9 mouse cellular contexts compared by ENCODE assay signal in the genomic region with DNA sequence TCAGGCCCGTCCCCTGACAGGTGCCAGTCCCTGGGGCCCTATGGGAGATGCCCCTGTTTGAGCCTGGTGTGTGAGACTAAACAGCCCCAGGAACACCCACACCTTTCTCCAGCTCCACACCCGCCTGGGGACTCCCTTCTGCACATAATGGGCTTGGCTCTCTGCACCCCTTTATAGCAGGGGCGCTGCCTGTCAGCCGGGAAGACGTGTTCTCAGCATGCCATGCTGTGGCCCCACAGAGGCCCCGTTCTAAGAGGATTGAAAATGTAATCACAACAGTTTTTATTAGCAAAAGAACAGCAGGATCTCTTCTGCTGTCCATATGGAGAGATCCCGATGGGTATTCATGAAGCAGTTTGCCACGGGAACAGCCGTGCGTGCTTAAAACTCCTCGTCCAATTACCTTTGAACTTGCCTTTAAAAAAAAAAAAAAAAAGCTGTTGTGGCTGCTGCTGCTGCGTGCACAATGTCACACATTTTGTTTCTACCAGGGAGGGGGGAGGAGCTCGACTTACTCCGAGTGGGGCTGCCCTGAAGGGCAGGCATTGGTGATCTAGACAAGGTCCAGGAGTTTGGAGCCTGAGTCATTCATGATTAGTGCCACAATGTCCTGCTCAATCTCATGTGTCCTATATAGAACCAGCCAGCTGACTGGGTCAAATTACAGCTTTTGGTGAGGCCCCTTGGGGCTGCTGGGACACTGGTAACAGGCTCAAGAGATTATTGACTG.
DNase-seq lines count a peak whose midpoint lies in the region; ATAC-seq and TF ChIP-seq lines count a peak whose summit lies in the region.
"Had no signal": no experiment of that assay in that cellular context is flagged by ENCODE, and none has a peak within 500 bp of the region (broad histone marks: within the 10 kb centered on the region; RNA-seq: fewer than 3 reads in every experiment).

No protein-coding gene starts in this region.

- no peak overlapping the region for H3K27ac ChIP-seq in embryonic facial prominence, embryonic 11.5 days (replicated peaks; ENCODE audit: low read depth, low read length)
- peak overlapping the region; percentile 41 for H3K27ac ChIP-seq in heart, postnatal 0 days (ENCODE audit: low read depth)
- H3K27ac ChIP-seq in midbrain, embryonic 12.5 days (replicated peaks), result peak overlapping the region; percentile 72
- H3K27ac ChIP-seq: limb, embryonic 15.5 days had no signal

- no peak overlapping the region for H3K9ac ChIP-seq in embryonic facial prominence, embryonic 11.5 days (replicated peaks; ENCODE audit: low read length)
- H3K9ac ChIP-seq in heart, postnatal 0 days (replicated peaks; ENCODE audit: low read depth, low read length), result no peak overlapping the region
- no peak overlapping the region for H3K9ac ChIP-seq in midbrain, embryonic 12.5 days (replicated peaks)
- H3K9ac ChIP-seq: limb, embryonic 15.5 days had no signal

- no peak for TF ChIP-seq EP300 in heart, postnatal 0 days (IDR thresholded peaks at IDR 0.05; ENCODE audit: low read depth)

- no peaks in the 10 kb centered on the region for H3K9me3 ChIP-seq in embryonic facial prominence, embryonic 11.5 days (replicated peaks; ENCODE audit: control insufficient read depth, low read length)
- no peaks in the 10 kb centered on the region for H3K9me3 ChIP-seq in heart, postnatal 0 days (replicated peaks; ENCODE audit: control insufficient read depth, low read length)
- H3K9me3 ChIP-seq in midbrain, embryonic 12.5 days, result 0 out of 2 replicates have a peak, but pooled peaks cover 5% of the 10 kb centered on the region
- H3K9me3 ChIP-seq: limb, embryonic 15.5 days had no signal

- WGBS in embryonic facial prominence, embryonic 11.5 days, result 31% methylated on average over 14 of the region's 14 CpGs
- WGBS in heart, postnatal 0 days, result 30% methylated on average over 14 of the region's 14 CpGs
- 13% methylated on average over 14 of the region's 14 CpGs for WGBS in midbrain, embryonic 12.5 days

- no peaks in the 10 kb centered on the region for H3K27me3 ChIP-seq in embryonic facial prominence, embryonic 11.5 days (ENCODE audit: control insufficient read depth, insufficient read depth, low read length)
- H3K27me3 ChIP-seq in heart, postnatal 0 days (ENCODE audit: control insufficient read depth, insufficient read depth, low read length), result no peaks in the 10 kb centered on the region
- no peaks in the 10 kb centered on the region for H3K27me3 ChIP-seq in midbrain, embryonic 12.5 days
- H3K27me3 ChIP-seq: limb, embryonic 15.5 days had no signal

- H3K4me2 ChIP-seq in embryonic facial prominence, embryonic 11.5 days (ENCODE audit: low read depth, low read length), result no peak overlapping the region
- no peak overlapping the region for H3K4me2 ChIP-seq in heart, postnatal 0 days (ENCODE audit: low read depth, low read length)
- H3K4me2 ChIP-seq in midbrain, embryonic 12.5 days (replicated peaks), result peak overlapping the region; percentile 13; the same call in 1 of the 2 replicates
- H3K4me2 ChIP-seq: limb, embryonic 15.5 days had no signal

- no peaks in the 10 kb centered on the region for H3K4me1 ChIP-seq in embryonic facial prominence, embryonic 11.5 days (ENCODE audit: control insufficient read depth, insufficient read depth, low read length)
- peaks cover 12% of the 10 kb centered on the region; the same call in 1 of the 2 replicates for H3K4me1 ChIP-seq in heart, postnatal 0 days (ENCODE audit: control insufficient read depth, insufficient read depth)
- peaks cover 26% of the 10 kb centered on the region for H3K4me1 ChIP-seq in midbrain, embryonic 12.5 days

- no peak overlapping the region for H3K4me3 ChIP-seq in embryonic facial prominence, embryonic 11.5 days (ENCODE audit: low read depth, low read length)
- no peak overlapping the region for H3K4me3 ChIP-seq in heart, postnatal 0 days (ENCODE audit: low read depth, low read length)
- H3K4me3 ChIP-seq in midbrain, embryonic 12.5 days, result no peak overlapping the region
- H3K4me3 ChIP-seq: limb, embryonic 15.5 days had no signal

- peak; percentile 39 for DNase-seq in embryo, embryonic 10 days (ENCODE audit: low spot score)
- no peak for DNase-seq in embryo, embryonic 9.5 days (ENCODE audit: extremely low spot score)
- DNase-seq in embryonic facial prominence, embryonic 11.5 days (ENCODE audit: low spot score), result peak; percentile 35
- peak; percentile 74 for DNase-seq in heart, postnatal 0 days (ENCODE audit: low spot score)
- DNase-seq in testis, postnatal 10 days (ENCODE audit: low spot score), result no peak
- no peak for DNase-seq in spleen, postnatal 36 days (ENCODE audit: low spot score in 2 of 2)

- no peak for TF ChIP-seq CTCF in heart, postnatal 0 days (IDR thresholded peaks at IDR 0.05; ENCODE audit: low read depth)

- ATAC-seq in embryonic facial prominence, embryonic 11.5 days (replicated peaks; ENCODE audit: insufficient number of reproducible peaks, low FRiP score, low TSS enrichment, low read depth), result no peak
- ATAC-seq in heart, postnatal 0 days (ENCODE audit: insufficient read depth, low read depth), result peak; percentile 94
- peak; percentile 78 for ATAC-seq in midbrain, embryonic 12.5 days (ENCODE audit: low FRiP score, low read depth)
- ATAC-seq in erythroid progenitor cell, adult 5-6 weeks (replicated peaks; ENCODE audit: low FRiP score, poor library complexity, severe bottlenecking), result no peak

- no peaks in the 10 kb centered on the region for H3K36me3 ChIP-seq in embryonic facial prominence, embryonic 11.5 days (replicated peaks; ENCODE audit: control insufficient read depth, insufficient read depth, low read depth, low read length)
- no peaks in the 10 kb centered on the region for H3K36me3 ChIP-seq in heart, postnatal 0 days (replicated peaks; ENCODE audit: control insufficient read depth, insufficient read depth, low read length)
- no peaks in the 10 kb centered on the region for H3K36me3 ChIP-seq in midbrain, embryonic 12.5 days
- H3K36me3 ChIP-seq: limb, embryonic 15.5 days had no signal

Comparison
In these comparisons a context has a peak if more than half of its experiments do, and no peak if none do; other contexts are left out.
1. DNase-seq: peak in embryo, embryonic 10 days (single experiment), embryonic facial prominence, embryonic 11.5 days (single experiment) and heart, postnatal 0 days (single experiment); none in embryo, embryonic 9.5 days (single experiment), testis, postnatal 10 days (single experiment) and spleen, postnatal 36 days (0 of 2).
2. ATAC-seq: peak in heart, postnatal 0 days (single experiment) and midbrain, embryonic 12.5 days (single experiment); none in embryonic facial prominence, embryonic 11.5 days (single experiment) and erythroid progenitor cell, adult 5-6 weeks (single experiment).